Mouse (Mus musculus): ENCODE measurements around the gene Filip1l.

Filip1l gene

GRCm38 (mm10) chr16:57514371-57514770 is 161.5 kb downstream of the Filip1l start:
- in situ Hi-C loops (cut with MboI, MseI): no loop called here

- in situ Hi-C loops (cut with MboI, MseI): no loop called here
Measured at GRCm38 (mm10) chr16:57515636-57516035, 162.7 kb downstream of the Filip1l start.

GRCm38 (mm10) chr16:57525046-57525445 is 172.2 kb downstream of the Filip1l start:
- in situ Hi-C loops (cut with MboI, MseI): no loop called here

GRCm38 (mm10) chr16:57525476-57525875 is 172.6 kb downstream of the Filip1l start:
- in situ Hi-C loops (cut with MboI, MseI): no loop called here

- in situ Hi-C loops (cut with MboI, MseI): no loop called here
Measured at GRCm38 (mm10) chr16:57526893-57527292, 174.0 kb downstream of the Filip1l start.

GRCm38 (mm10) chr16:57528457-57528856 is 175.6 kb downstream of the Filip1l start:
- in situ Hi-C loops (cut with MboI, MseI): no loop called here

- in situ Hi-C loops (cut with MboI, MseI): no loop called here
Measured at GRCm38 (mm10) chr16:57530547-57530946, 177.7 kb downstream of the Filip1l start.

- in situ Hi-C loops (cut with MboI, MseI): no loop called here
Measured at GRCm38 (mm10) chr16:57532081-57532493, 179.2 kb downstream of the Filip1l start.

GRCm38 (mm10) chr16:57534365-57534764 is 181.5 kb downstream of the Filip1l start:
- in situ Hi-C loops (cut with MboI, MseI): no loop called here

- in situ Hi-C loops (cut with MboI, MseI): no loop called here
Measured at GRCm38 (mm10) chr16:57534811-57535210, 181.9 kb downstream of the Filip1l start.

- in situ Hi-C loops (cut with MboI, MseI): no loop called here
Measured at GRCm38 (mm10) chr16:57536511-57536910, 183.6 kb downstream of the Filip1l start.

GRCm38 (mm10) chr16:57543243-57543642 is 190.3 kb downstream of the Filip1l start:
- in situ Hi-C loops (cut with MboI, MseI): loop anchor here (5.0 to 10.0 kb wide), 2 partner anchors 51 to 1578 kb away; partner anchors contain the start of gene Rpl24 (in 1 of the 2)

- in situ Hi-C loops (cut with MboI, MseI): loop anchor here (5.0 to 10.0 kb wide), 2 partner anchors 52 to 1580 kb away; partner anchors contain the start of gene Rpl24 (in 1 of the 2)
Measured at GRCm38 (mm10) chr16:57544441-57544840, 191.5 kb downstream of the Filip1l start.

GRCm38 (mm10) chr16:57546355-57546754 is 193.5 kb downstream of the Filip1l start:
- in situ Hi-C loops (cut with MboI, MseI): loop anchor here in 1 of 2 experiments (10.0 kb wide), 1 partner anchor 1582 kb away; the partner anchor contains the start of gene Rpl24

GRCm38 (mm10) chr16:57548608-57549007 is 195.7 kb downstream of the Filip1l start:
- in situ Hi-C loops (cut with MboI, MseI): loop anchor here in 1 of 2 experiments (10.0 kb wide), 1 partner anchor 1584 kb away; the partner anchor contains the start of gene Rpl24

- in situ Hi-C loops (cut with MboI, MseI): loop anchor here in 1 of 2 experiments (10.0 kb wide), 1 partner anchor 1585 kb away; the partner anchor contains the start of gene Rpl24
Measured at GRCm38 (mm10) chr16:57549061-57550037, 196.5 kb downstream of the Filip1l start.

- in situ Hi-C loops (cut with MboI, MseI): no loop called here
Measured at GRCm38 (mm10) chr16:57550088-57550487, 197.2 kb downstream of the Filip1l start.

- in situ Hi-C loops (cut with MboI, MseI): no loop called here
Measured at GRCm38 (mm10) chr16:57550817-57551216, 197.9 kb downstream of the Filip1l start.

GRCm38 (mm10) chr16:57551617-57552016 is 198.7 kb downstream of the Filip1l start:
- in situ Hi-C loops (cut with MboI, MseI): no loop called here

GRCm38 (mm10) chr16:57552709-57553108 is 199.8 kb downstream of the Filip1l start:
- in situ Hi-C loops (cut with MboI, MseI): no loop called here

- in situ Hi-C loops (cut with MboI, MseI): no loop called here
Measured at GRCm38 (mm10) chr16:57553235-57553634, 200.3 kb downstream of the Filip1l start.

- in situ Hi-C loops (cut with MboI, MseI): no loop called here
Measured at GRCm38 (mm10) chr16:57554886-57555400, 202.1 kb downstream of the Filip1l start.
